ENCODE assay signal across 21 mouse cellular contexts in the genomic region with DNA sequence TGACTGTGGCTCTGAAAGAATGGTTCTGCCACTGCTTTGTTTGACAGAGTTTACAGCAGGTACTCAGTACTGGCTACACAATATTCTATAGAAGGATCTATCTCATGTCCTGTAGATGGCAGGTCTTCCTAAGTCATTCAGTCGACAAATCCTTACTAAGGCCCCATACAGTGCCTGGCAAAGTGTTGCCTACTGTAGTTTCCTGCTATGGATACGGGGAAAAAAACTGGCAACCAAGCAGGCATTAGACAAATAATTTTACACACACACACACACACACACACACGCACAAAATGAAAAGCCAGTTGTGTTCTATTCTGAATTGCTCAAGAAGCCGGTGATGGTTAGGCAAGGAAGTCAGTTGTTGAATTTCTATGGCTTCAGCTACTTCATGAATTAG.
DNase-seq lines count a peak whose midpoint lies in the region; ATAC-seq lines count a peak whose summit lies in the region.
"Had no signal": no experiment of that assay in that cellular context is flagged by ENCODE, and none has a peak within 500 bp of the region (broad histone marks: within the 10 kb centered on the region; RNA-seq: fewer than 3 reads in every experiment).

No protein-coding gene starts in this region.

- no peak overlapping the region for H3K4me3 ChIP-seq in hindbrain, embryonic 12.5 days
- no peak overlapping the region for H3K4me3 ChIP-seq in hindbrain, embryonic 10.5 days
- no peak overlapping the region for H3K4me3 ChIP-seq in embryonic facial prominence, embryonic 10.5 days
- no peak overlapping the region for H3K4me3 ChIP-seq in forebrain, embryonic 15.5 days
- H3K4me3 ChIP-seq in limb, embryonic 13.5 days = no peak overlapping the region
- H3K4me3 ChIP-seq in heart, embryonic 11.5 days (ENCODE audit: low read depth, low read length) = no peak overlapping the region
- H3K4me3 ChIP-seq: embryonic facial prominence, embryonic 12.5 days; lung, embryonic 15.5 days; neural tube, embryonic 12.5 days had no signal

- no peak for DNase-seq in hindbrain, embryonic 10.5 days (ENCODE audit: low spot score)
- no peak for DNase-seq in embryonic facial prominence, embryonic 10.5 days (ENCODE audit: low spot score)
- DNase-seq in gastrocnemius, postnatal 36 days = no peak
- DNase-seq: adrenal gland, postnatal 10 days; gastrocnemius, postnatal 25 days; kidney, adult 18-20 months; kidney, postnatal 36 days; spleen, adult 18-20 months; thymus, postnatal 36 days had no signal

- H3K4me1 ChIP-seq in hindbrain, embryonic 12.5 days = peaks cover 31% of the 10 kb centered on the region
- H3K4me1 ChIP-seq in hindbrain, embryonic 10.5 days (replicated peaks) = peaks cover 30% of the 10 kb centered on the region
- H3K4me1 ChIP-seq in embryonic facial prominence, embryonic 10.5 days = peaks cover 29% of the 10 kb centered on the region
- peaks cover 30% of the 10 kb centered on the region for H3K4me1 ChIP-seq in forebrain, embryonic 15.5 days
- peaks cover 29% of the 10 kb centered on the region for H3K4me1 ChIP-seq in limb, embryonic 13.5 days
- peaks cover 5% of the 10 kb centered on the region; the same call in 1 of the 2 replicates for H3K4me1 ChIP-seq in heart, embryonic 11.5 days (ENCODE audit: control insufficient read depth, insufficient read depth, low read length)

- H3K4me2 ChIP-seq in hindbrain, embryonic 12.5 days (replicated peaks) = no peak overlapping the region
- H3K4me2 ChIP-seq in forebrain, embryonic 15.5 days (replicated peaks) = no peak overlapping the region
- no peak overlapping the region for H3K4me2 ChIP-seq in limb, embryonic 13.5 days (replicated peaks)
- no peak overlapping the region for H3K4me2 ChIP-seq in heart, embryonic 11.5 days
- H3K4me2 ChIP-seq: embryonic facial prominence, embryonic 12.5 days; lung, embryonic 15.5 days had no signal

- intact Hi-C loops in gastrocnemius, postnatal 36 days (cut with DNase I) = no loop called here

- H3K9ac ChIP-seq in hindbrain, embryonic 12.5 days = no peak overlapping the region
- H3K9ac ChIP-seq in forebrain, embryonic 15.5 days (replicated peaks) = no peak overlapping the region
- H3K9ac ChIP-seq in limb, embryonic 13.5 days = no peak overlapping the region
- no peak overlapping the region for H3K9ac ChIP-seq in heart, embryonic 11.5 days (ENCODE audit: low read depth, low read length)
- H3K9ac ChIP-seq: embryonic facial prominence, embryonic 12.5 days; liver, embryonic 14.5 days; lung, embryonic 15.5 days; neural tube, embryonic 12.5 days had no signal

- H3K9me3 ChIP-seq in hindbrain, embryonic 12.5 days (replicated peaks) = no peaks in the 10 kb centered on the region
- no peaks in the 10 kb centered on the region for H3K9me3 ChIP-seq in hindbrain, embryonic 10.5 days
- H3K9me3 ChIP-seq in embryonic facial prominence, embryonic 10.5 days = no peaks in the 10 kb centered on the region
- no peaks in the 10 kb centered on the region for H3K9me3 ChIP-seq in forebrain, embryonic 15.5 days
- no peaks in the 10 kb centered on the region for H3K9me3 ChIP-seq in limb, embryonic 13.5 days
- no peaks in the 10 kb centered on the region for H3K9me3 ChIP-seq in heart, embryonic 11.5 days (replicated peaks; ENCODE audit: control insufficient read depth, low read length)
- H3K9me3 ChIP-seq: embryonic facial prominence, embryonic 12.5 days; lung, embryonic 15.5 days; neural tube, embryonic 12.5 days had no signal

- 82% methylated on average over 4 of the region's 4 CpGs for WGBS in hindbrain, embryonic 12.5 days
- WGBS in hindbrain, embryonic 10.5 days = 92% methylated on average over 4 of the region's 4 CpGs
- 92% methylated on average over 4 of the region's 4 CpGs for WGBS in embryonic facial prominence, embryonic 10.5 days
- WGBS in forebrain, embryonic 15.5 days = 56% methylated on average over 4 of the region's 4 CpGs
- 91% methylated on average over 4 of the region's 4 CpGs for WGBS in limb, embryonic 13.5 days
- 85% methylated on average over 4 of the region's 4 CpGs for WGBS in heart, embryonic 11.5 days (ENCODE audit: insufficient replicate concordance)

- no peak for ATAC-seq in hindbrain, embryonic 12.5 days (ENCODE audit: low FRiP score)
- no peak; the same call in 1 of the 2 replicates for ATAC-seq in forebrain, embryonic 15.5 days (replicated peaks)
- no peak for ATAC-seq in limb, embryonic 13.5 days (ENCODE audit: low FRiP score, low read depth)
- no peak for ATAC-seq in heart, embryonic 11.5 days (replicated peaks; ENCODE audit: insufficient number of reproducible peaks, low FRiP score, low TSS enrichment)
- ATAC-seq in megakaryocyte, adult 5-6 weeks (ENCODE audit: poor library complexity, severe bottlenecking) = no peak
- ATAC-seq: CD4-positive, CD25-positive, alpha-beta regulatory T cell, adult 4 months; Patski had no signal

- H3K27ac ChIP-seq in hindbrain, embryonic 12.5 days = peak overlapping the region; percentile 67
- no peak overlapping the region; the same call in 1 of the 2 replicates for H3K27ac ChIP-seq in hindbrain, embryonic 10.5 days
- H3K27ac ChIP-seq in embryonic facial prominence, embryonic 10.5 days (replicated peaks) = peak overlapping the region; percentile 45; the same call in 1 of the 2 replicates
- peak overlapping the region; percentile 89 for H3K27ac ChIP-seq in forebrain, embryonic 15.5 days (replicated peaks)
- H3K27ac ChIP-seq in limb, embryonic 13.5 days = peak overlapping the region; percentile 72; the same call in 1 of the 2 replicates
- H3K27ac ChIP-seq in heart, embryonic 11.5 days (ENCODE audit: low read depth, low read length) = no peak overlapping the region
- H3K27ac ChIP-seq: liver, embryonic 14.5 days; lung, embryonic 15.5 days; macrophage; neural tube, embryonic 12.5 days had no signal

- no peaks in the 10 kb centered on the region for H3K27me3 ChIP-seq in hindbrain, embryonic 12.5 days
- no peaks in the 10 kb centered on the region for H3K27me3 ChIP-seq in hindbrain, embryonic 10.5 days (ENCODE audit: insufficient read depth, poor library complexity, severe bottlenecking)
- H3K27me3 ChIP-seq in embryonic facial prominence, embryonic 10.5 days (replicated peaks; ENCODE audit: low read depth, poor library complexity, severe bottlenecking) = no peaks in the 10 kb centered on the region
- no peaks in the 10 kb centered on the region for H3K27me3 ChIP-seq in forebrain, embryonic 15.5 days
- H3K27me3 ChIP-seq in limb, embryonic 13.5 days = no peaks in the 10 kb centered on the region
- H3K27me3 ChIP-seq in heart, embryonic 11.5 days (ENCODE audit: control insufficient read depth, insufficient read depth, low read length) = no peaks in the 10 kb centered on the region
- H3K27me3 ChIP-seq: embryonic facial prominence, embryonic 12.5 days; lung, embryonic 15.5 days; neural tube, embryonic 12.5 days; Patski had no signal

- no peaks in the 10 kb centered on the region for H3K36me3 ChIP-seq in hindbrain, embryonic 12.5 days
- no peaks in the 10 kb centered on the region for H3K36me3 ChIP-seq in hindbrain, embryonic 10.5 days
- no peaks in the 10 kb centered on the region for H3K36me3 ChIP-seq in embryonic facial prominence, embryonic 10.5 days (replicated peaks)
- H3K36me3 ChIP-seq in forebrain, embryonic 15.5 days = no peaks in the 10 kb centered on the region
- no peaks in the 10 kb centered on the region for H3K36me3 ChIP-seq in limb, embryonic 13.5 days
- H3K36me3 ChIP-seq in heart, embryonic 11.5 days (ENCODE audit: control insufficient read depth, insufficient read depth, low read length) = no peaks in the 10 kb centered on the region
- H3K36me3 ChIP-seq: embryonic facial prominence, embryonic 12.5 days; lung, embryonic 15.5 days; neural tube, embryonic 12.5 days had no signal

Comparison
In these comparisons a context has a peak if more than half of its experiments do, and no peak if none do; other contexts are left out.
1. H3K27ac ChIP-seq: peak in hindbrain, embryonic 12.5 days (single experiment), embryonic facial prominence, embryonic 10.5 days (single experiment), forebrain, embryonic 15.5 days (single experiment) and limb, embryonic 13.5 days (single experiment); none in hindbrain, embryonic 10.5 days (single experiment) and heart, embryonic 11.5 days (single experiment).